Mouse (Mus musculus) erythroblast, embryonic 14.5 days (primary cell): ENCODE results near the gene Sorcs2. TPM values are rescaled to one million over a fixed set of nuclear protein-coding genes. Genes with fewer than 3 reads are reported as not detected.
"Not testable (repeated sequence)": the region's sequence is repeated elsewhere in the genome, so short reads cannot be mapped to it uniquely, and the experiment has no call there.

ENCODE experiments used
- H3K27me3 ChIP-seq: 2 replicates; pipeline ENCODE4 v1.6.1; 2012; ENCODE audit warnings: inconsistent platforms; ENCODE audit not compliant: control insufficient read depth
- H3K36me3 ChIP-seq: 2 replicates; pipeline ENCODE4 v1.6.1; 2012; ENCODE audit warnings: mild to moderate bottlenecking, inconsistent platforms; ENCODE audit not compliant: control insufficient read depth
- H3K4me1 ChIP-seq: 2 replicates; pipeline ENCODE4 v1.6.1; 2012; ENCODE audit warnings: inconsistent platforms; ENCODE audit not compliant: control insufficient read depth
- H3K4me3 ChIP-seq: replicated peaks from 2 replicates; pipeline ENCODE3; 2012; ENCODE audit warnings: moderate library complexity, mild to moderate bottlenecking, inconsistent platforms
- H3K9me3 ChIP-seq: 2 replicates; pipeline ENCODE4 v1.6.1; 2012; ENCODE audit warnings: low read length, inconsistent platforms, mixed read lengths; ENCODE audit not compliant: control insufficient read depth
- GATA1 ChIP-seq: IDR thresholded peaks from 2 replicates; pipeline ENCODE4 v1.6.1; 2012; ENCODE audit warnings: low read length, inconsistent platforms, mixed read lengths
- TAL1 ChIP-seq: IDR thresholded peaks from 3 replicates; pipeline ENCODE4 v1.6.1; 2012; ENCODE audit warnings: low read length, inconsistent platforms, mixed read lengths
- polyA plus RNA-seq: library from polyadenylated mRNA; stranded (reverse); fragments of >175 nt; gene quantifications from 2 replicates; pipeline ENCODE4 v1.2.3, GENCODE M21; 2012

Sorcs2 gene
- polyA plus RNA-seq, 1 experiment, result not detected

DNA sequence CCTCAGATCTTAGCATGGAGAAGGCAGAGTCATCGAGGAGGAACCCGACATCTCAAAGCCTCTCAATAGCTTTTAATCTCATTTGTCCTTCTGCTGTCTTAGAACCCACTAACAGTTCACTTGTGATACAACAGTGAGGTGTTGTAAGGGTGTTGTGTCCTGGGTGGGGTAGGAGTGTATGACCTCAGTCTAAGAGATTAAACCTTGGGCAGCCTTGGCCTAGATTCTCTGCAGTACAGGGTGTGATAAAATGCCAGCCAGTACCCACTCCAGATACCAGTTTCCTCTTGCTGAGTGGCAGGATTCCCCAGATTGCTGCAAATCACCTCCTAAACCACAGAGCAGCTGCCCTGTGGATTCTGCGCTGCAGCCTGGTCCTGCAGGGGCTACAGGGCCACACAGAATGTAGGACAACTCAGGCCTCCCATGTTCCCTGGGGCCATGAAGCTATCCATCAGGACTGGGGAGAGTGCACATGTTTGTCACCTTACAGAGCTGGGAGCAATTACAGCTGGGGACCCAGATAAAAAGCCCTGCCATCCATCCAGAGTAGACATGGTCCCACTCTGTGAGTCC is 130.7 kb downstream of the Sorcs2 start:
- Histone ChIP-seq H3K4me3 (no peak overlapping the region), H3K9me3 (peaks cover 4% of the 10 kb centered on the region), H3K36me3 (no peaks in the 10 kb centered on the region), H3K27me3 (no peaks in the 10 kb centered on the region), H3K4me1 (no peaks in the 10 kb centered on the region)
- TF ChIP-seq GATA1 (no peak), TAL1 (no peak)

DNA sequence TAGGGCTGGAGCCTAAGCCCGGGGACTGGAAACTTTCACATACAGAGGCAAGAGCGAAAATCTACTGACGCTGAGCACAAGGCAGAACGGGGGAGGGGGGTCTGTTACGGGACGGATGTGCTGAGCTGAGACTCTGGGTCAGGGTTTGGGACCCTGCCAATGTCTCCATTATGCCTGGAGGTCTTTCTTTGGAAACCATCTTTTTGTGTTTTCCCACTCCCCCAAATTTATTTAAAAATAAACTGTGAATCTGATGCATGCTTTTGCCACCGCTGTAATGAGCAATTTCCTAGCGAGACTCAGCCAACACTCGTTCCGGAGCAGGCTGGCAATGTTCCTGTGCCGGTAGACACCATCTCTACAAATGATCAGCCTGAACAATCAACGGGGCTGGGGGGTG is 137.1 kb downstream of the Sorcs2 start:
- Histone ChIP-seq H3K4me3 (no peak overlapping the region), H3K9me3 (no peaks in the 10 kb centered on the region), H3K4me1 (no peaks in the 10 kb centered on the region), H3K36me3 (no peaks in the 10 kb centered on the region), H3K27me3 (no peaks in the 10 kb centered on the region)
- TF ChIP-seq TAL1 (no peak), GATA1 (no peak)

DNA sequence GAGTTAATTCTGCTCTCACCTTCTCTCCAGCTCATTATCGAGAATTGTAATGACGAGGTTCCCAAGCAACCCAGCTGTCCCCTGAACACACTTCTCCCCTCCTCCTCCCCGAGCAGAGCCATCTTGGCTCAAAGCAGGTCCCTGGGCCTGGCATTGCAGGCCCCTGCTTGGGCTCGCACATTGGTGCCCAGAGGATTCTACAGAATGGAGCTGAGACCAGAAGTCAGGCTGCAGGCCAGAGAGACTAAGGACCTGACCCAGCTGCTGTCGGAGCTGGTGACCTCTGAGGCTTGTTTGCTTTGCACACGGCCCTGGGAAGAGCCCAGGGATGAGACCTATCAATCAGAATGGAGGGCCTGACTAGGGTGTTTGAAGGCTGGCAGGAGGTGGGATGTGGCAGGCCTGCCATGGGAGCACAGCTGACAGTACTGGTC is 138.2 kb downstream of the Sorcs2 start:
- TF ChIP-seq GATA1 (no peak), TAL1 (no peak)
- Histone ChIP-seq H3K9me3 (no peaks in the 10 kb centered on the region), H3K36me3 (no peaks in the 10 kb centered on the region), H3K4me3 (no peak overlapping the region), H3K27me3 (no peaks in the 10 kb centered on the region), H3K4me1 (no peaks in the 10 kb centered on the region)

DNA sequence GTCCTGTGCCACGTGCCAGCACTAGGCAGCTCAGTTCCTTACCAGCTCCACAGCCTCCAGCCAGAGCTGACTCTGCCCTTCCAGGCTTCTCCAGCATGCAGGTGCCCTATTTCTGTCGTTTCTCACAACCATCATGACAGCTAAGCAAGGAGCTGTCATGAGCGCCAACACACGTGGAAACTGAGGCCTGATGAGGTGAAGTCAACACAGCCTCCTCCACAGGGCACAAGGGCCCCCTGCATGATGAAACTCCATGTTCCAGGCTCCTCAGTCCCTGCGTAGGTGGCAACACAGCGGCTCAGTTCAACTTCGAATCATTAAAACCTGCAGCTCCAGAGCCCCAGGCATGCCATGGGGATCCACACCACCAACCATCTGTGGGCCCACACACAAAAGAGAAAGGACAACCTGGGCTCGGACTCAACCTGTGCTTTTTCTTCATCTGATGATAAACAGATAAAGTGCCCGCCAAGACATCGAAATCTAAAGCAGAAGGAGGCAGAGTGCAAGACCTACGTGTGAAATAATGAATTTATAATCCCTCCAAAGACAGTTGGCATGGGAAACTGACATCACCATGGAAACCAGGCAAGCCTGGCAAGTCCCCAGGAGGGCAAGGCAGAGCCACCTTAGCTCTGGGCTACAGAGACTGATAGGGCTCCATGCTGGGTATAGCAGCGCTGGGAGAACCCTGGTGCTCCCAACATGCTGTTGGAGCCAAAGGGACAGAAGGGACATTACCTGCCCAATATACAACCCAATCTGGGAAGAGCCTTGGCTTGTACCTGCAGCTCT is 139.4 kb downstream of the Sorcs2 start:
- Histone ChIP-seq H3K9me3 (no peaks in the 10 kb centered on the region), H3K36me3 (no peaks in the 10 kb centered on the region), H3K4me3 (no peak overlapping the region), H3K27me3 (no peaks in the 10 kb centered on the region), H3K4me1 (no peaks in the 10 kb centered on the region)
- TF ChIP-seq GATA1 (no peak), TAL1 (no peak)

DNA sequence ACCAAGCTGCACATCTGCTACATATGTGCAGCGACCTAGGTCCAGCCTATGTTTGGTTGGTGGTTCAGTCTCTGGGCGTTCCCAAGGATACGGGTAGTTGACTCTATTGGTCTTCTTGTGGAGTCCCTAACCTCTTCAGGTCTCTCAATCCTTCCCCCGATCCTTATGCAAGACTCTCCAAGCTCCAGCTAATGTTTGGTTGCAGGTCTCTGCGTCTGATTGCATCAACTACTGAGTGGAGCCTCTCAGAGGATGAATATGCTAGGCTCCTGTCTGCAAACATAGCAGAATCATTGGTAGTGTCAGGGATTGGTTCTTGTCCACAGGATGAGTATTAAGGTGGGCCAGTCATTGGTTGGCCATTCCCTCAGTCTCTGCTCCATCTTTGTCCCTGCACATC is 140.9 kb downstream of the Sorcs2 start:
- no peaks in the 10 kb centered on the region for H3K9me3 ChIP-seq
- TF ChIP-seq GATA1, result no peak
- no peak for TF ChIP-seq TAL1
- H3K4me3 ChIP-seq, result no peak overlapping the region

DNA sequence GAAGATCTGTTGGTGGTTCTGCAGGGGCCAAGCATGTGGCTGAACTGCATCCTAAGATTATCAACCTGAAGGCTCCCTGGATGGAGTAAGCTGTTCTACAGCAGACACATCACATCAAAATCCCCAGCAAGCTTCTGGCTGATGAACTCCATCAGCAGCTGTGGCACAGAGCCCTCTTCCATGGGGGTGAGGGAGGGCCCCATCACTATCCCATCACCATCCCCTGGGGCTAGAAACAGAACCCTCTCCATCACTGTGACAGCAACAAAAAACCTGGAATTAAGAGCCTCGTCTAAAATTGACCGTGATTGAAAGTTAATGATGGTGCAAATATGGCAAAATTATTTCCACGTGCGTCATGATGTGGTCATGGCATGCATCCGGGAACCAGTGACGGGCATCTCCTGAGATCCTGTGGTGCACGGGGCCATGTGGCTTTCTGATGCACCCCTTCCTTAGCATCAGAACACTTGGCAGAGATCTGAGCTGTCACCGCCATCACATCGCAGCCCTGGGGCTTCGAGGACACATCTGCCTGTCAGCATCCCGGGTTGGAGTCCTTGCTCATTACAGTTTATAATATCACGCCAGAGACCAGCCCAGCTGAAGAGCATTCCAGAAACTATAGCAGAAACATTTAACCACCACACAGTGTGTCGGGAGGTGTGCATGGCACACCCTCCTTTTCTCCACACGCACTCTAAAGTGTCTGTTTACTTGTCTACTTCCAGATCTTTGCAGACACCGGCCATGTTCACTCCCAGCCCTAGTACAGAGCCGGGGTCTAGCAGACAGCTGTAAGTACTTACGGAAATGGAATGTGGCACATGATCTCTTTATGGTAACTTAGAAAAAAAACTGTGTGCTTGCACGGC is 143.1 kb downstream of the Sorcs2 start:
- H3K4me3 ChIP-seq, result no peak overlapping the region
- no peaks in the 10 kb centered on the region for H3K4me1 ChIP-seq
- H3K27me3 ChIP-seq, result no peaks in the 10 kb centered on the region
- TF ChIP-seq GATA1 (no peak), TAL1 (no peak)
- H3K9me3 ChIP-seq, result no peaks in the 10 kb centered on the region
- no peaks in the 10 kb centered on the region for H3K36me3 ChIP-seq

More for the DNA sequence above, 140.9 kb downstream of the Sorcs2 start:
- Histone ChIP-seq H3K36me3 (no peaks in the 10 kb centered on the region), H3K4me1 (no peaks in the 10 kb centered on the region), H3K27me3 (no peaks in the 10 kb centered on the region)

DNA sequence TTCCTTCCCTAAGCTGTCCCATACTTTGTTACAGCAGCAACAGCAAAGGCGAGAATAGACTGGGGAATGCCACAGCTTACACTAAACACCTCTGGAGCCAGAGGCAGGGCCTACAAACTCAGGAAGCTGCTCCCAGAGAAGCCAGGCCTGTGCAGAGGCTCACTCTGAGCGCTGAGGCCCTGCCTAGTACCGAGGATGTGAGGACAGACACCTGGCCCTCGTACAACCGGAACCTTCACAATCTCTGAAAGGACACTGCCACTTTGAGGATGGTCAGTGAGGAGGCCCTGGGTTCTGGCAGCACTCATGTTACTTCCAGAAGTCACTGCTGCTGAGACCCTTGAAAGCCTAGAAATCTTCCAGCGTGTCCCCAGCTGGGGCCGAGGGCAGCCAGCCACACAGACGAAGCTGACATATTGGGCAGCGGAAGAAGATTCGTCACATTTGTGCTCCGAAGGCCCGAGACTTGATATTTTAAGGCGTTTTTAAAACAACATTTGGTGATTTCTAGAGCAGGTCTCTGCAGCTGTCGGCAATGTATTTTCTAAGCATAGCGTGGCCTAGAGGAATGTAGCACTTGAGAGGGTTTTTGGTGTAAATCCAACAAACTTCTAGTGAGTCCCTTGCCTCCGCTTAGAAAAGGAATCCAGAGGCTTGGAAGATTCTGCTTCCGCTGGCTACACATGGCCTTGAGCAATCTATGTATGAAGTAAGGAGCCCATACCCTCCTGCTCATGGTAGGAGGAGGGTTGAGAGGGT is 145.0 kb downstream of the Sorcs2 start:
- H3K36me3 ChIP-seq, result no peaks in the 10 kb centered on the region
- TF ChIP-seq TAL1 (no peak), GATA1 (no peak)
- H3K27me3 ChIP-seq, result no peaks in the 10 kb centered on the region

DNA sequence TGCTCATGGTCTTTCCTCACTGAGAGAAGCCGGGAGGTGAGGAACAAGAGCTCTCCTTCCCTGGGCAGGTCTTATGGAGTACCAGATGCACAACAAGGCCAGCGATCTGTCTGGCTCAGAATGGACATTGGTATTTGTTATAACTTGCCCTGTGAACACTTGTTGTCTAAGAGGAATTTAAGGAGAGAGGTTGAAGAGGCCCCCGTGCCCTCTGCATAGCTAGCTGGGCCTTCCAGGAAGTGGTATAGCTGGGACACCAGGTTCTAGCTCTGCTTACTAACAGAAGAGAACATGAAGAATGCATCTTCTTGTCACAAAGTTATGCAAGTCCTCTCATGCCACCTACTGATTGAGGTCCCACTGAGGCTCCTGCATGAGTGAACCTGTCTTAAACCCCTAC is 149.9 kb downstream of the Sorcs2 start:
- no peaks in the 10 kb centered on the region for H3K4me1 ChIP-seq
- H3K27me3 ChIP-seq, result no peaks in the 10 kb centered on the region
- no peak overlapping the region for H3K4me3 ChIP-seq
- H3K9me3 ChIP-seq, result no peaks in the 10 kb centered on the region
- TF ChIP-seq TAL1, result no peak
- no peak for TF ChIP-seq GATA1
- no peaks in the 10 kb centered on the region for H3K36me3 ChIP-seq

More for the DNA sequence above, 145.0 kb downstream of the Sorcs2 start:
- no peaks in the 10 kb centered on the region for H3K4me1 ChIP-seq
- H3K4me3 ChIP-seq, result no peak overlapping the region
- H3K9me3 ChIP-seq, result no peaks in the 10 kb centered on the region

DNA sequence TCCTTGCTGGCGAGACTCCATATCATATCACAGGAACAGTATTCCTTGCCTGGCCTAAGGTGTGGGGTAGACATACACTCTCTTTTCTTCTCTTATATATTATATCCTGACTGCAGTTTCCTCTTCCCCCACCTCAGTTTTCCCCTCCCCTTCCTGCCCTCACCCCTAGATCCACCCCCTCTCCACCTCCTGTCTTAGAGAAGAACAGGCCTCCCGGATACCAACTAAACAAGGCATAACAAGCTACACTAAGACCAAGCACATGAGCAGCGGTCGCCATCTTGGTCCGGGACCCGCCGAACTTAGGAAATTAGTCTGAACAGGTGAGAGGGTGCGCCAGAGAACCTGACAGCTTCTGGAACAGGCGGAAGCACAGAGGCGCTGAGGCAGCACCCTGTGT is 160.4 kb downstream of the Sorcs2 start:
- H3K4me1 ChIP-seq, result not testable (repeated sequence)

More for the DNA sequence above, 160.4 kb downstream of the Sorcs2 start:
- H3K4me3 ChIP-seq, H3K27me3 ChIP-seq, H3K9me3 ChIP-seq, H3K36me3 ChIP-seq: not testable (repeated sequence)
